Mouse (Mus musculus) right cerebral cortex, postnatal 10 days (tissue): ENCODE measurements around the gene Rnasek.
A peak's percentile ranks its signal among the peaks of the same experiment; 100 is the strongest.

Experiments used
- DNase-seq, 2 experiments: peaks; one replicate each; pipeline ENCODE4 v3.0.0; 2021; ENCODE audit warnings: low spot score in 2 of 2

The Rnasek gene

DNA sequence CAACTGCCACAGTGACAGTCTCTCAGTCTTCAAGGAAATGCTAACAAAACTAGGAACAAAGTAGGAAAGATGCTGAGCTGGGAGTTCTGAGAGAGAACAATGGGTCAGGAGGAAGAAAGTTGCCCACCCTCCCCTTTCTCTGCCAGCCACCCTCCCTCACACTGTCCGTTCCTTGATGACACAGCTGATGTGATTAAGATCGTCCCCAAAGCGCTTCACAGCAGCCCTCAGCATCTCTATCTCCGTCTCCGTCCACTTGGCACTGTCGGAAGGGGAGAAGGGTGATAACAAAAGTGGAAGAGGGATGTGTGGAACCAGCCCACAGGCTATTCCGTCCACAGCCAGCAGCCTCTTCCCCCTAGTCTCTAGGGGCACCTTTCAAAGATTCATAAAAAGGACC, 2.9 kb downstream of the Rnasek start:
- peak in 1 of 2 experiments; percentile 50 for DNase-seq

DNA sequence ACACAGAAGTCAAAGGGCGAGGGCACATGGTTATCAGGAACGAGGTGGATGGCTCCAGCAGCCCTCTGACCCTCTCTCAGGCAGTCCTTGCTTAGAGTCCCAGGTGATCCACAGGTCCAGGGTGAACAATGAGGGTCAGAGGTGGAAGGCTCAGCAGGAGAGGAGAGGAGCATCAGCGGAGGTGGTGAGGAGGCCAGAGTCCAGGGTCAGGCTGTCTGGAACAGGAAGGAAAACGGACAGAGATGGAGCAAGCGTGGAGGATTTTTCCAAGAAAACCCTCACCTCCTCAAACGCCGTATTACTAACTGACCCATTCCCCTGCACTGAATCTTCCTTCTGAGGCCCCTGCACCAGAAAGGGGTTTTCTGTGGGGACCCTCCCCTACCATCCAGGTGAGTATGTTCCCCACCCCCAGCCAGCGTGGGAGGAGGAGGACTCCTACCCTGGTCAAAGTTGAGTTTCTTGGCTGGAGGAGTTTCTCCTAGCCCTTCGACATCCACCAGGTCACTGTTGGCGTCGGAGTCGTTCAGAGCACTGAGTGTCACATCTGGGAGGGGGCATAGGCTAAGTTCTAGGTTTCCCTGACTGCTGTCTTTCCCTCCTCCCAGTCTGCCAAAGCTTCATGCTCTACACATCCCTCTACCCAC, 4.3 kb downstream of the Rnasek start:
- peak in 1 of 2 experiments; percentile 34 for DNase-seq

DNA sequence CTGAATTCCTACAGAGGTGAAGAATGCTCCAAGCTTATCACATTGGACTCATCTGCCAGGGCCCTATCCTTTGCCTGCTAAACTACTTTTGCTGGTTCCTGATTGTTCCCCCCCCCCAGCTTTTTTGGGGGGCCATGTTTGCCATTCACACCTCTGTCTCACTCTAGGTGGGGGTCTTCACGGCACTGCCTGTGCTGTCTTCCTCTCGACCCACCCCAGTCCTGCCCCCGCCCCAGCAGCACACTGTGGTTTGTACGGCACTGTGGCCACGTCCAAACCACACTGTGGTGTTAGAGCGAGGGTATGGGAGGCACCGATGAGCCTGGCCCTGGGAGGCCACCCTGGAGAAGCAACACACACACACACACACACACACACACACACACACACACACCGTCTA, 5.1 kb downstream of the Rnasek start:
- DNase-seq, result peak; percentile 20 to 24

DNA sequence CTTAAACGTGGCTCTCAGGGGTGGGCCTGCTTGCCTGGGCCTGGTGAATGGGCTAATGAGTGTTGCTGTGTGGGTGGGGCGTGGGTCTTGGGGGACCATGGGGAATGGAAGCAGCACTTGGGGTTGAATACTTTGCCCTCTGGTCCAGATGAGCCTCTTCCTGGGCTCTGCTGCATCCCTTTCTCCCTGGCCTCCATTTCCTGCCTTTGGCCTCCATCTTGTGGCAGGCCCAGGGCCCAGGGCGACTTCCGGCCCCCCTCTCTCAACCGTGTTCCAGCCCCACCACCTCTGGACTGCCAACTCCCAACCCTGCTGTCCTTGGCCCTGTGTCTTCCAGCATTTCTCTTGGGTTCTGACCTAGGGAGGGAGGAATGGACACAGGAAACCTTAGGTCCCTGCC, 5.6 kb downstream of the Rnasek start:
- DNase-seq, result peak in 1 of 2 experiments; percentile 28

DNA sequence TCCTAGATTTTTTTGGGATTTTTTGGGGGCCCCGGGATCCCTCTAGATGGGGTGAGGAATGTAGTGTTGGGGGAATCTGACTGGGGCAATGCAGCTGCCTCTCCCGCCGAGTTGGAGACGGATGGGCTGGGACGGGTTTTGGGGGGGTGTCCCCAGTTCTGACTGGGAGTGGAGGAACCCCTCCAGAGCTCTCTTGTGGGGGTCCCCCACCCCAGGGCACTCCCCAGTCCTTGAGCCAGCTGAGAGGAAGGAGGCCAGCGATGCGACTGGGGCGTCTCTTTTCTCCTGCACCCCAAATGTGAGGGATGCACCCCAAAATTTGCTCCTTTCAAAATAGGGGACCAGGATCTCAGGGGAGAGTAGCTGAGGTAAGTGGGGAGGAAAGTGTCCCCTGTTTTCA, 6.6 kb downstream of the Rnasek start:
- DNase-seq, result peak in 1 of 2 experiments; percentile 38

DNA sequence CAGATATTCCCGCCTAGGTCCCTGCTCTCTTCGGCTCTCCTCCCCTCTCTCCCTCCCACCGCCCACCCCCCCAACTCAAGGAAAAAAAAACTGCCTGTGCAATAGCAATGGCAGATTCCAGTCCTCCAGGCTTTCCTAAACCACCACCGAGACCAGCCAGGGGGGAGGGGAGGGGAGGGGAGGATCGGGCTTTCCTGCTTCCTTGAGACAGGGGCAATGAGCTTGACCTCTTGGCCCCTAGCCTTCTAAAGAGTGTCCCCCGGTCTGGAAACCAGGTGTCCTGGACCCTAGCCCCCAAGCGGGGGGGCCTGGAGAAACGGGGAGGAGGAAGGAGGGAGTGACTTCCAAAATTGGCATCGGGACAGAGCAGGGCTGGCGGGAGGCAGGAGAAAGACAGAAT, 7.1 kb downstream of the Rnasek start:
- DNase-seq, result peak; percentile 61 to 65

DNA sequence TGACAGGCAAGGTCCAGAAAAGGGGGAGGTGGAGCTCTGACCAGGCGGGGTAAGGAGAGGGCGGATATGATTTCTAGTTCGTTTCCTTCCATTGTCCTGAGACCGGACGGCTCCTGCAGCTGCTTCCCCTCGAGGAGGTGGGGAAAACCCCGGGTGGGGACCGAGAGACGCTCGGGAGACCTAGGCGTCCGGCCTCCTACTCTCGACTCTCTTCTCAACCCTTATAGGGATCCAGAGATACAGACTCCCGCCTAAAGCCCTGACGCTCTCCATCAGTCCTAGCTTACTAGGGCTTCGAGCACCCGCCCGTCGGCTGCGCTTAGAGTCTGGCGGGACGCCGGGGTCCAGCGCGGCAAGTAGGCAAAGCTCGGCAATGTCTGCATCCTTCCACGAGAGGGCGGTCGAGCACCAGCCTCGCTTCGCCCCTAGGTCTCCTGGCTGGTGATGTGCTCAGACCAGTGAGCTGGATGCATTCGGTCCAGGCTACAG, 9.4 kb downstream of the Rnasek start:
- peak; percentile 76 to 87 for DNase-seq

DNA sequence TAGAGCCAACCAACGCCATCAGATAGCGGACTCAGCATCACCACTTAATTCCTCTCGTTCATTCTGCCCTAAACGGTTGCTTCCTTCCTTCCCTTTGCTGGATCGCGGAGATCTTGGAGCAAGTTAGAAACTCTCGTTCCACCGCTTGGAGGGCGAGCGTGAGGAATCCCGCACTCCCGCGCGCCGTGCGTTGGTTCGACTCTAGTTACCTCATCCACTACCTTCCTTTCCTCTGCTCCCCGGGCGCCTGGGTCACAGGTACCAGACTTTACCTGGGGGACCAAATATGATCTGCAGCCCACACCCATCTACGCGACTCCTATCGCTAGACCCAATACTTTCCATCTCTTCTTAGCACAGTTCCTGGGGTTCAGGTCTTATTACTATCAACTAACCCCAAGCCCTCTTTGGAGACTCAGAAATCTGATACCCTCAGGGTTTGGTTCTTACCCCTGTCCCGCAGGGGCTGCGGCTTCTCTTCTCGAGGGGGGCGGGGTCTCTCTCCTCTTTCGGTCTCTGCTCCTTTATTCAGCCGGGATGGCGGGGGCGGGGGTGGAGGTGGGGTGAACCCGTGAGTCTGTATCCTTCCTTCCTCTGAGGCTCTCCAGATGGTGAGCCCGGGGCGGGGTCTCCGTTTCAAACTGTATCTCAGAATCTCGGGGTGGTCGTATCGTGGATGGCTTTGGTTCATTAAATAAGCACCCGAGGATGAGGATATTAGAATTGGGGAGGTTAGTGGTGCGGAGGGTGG, 10.2 kb downstream of the Rnasek start, which contains the start of gene Bcl6b:
Gene Bcl6b, minus strand, starts transcription at position 539 of the 751 bp plus-strand sequence.
- DNase-seq, result peak in 1 of 2 experiments; percentile 41

DNA sequence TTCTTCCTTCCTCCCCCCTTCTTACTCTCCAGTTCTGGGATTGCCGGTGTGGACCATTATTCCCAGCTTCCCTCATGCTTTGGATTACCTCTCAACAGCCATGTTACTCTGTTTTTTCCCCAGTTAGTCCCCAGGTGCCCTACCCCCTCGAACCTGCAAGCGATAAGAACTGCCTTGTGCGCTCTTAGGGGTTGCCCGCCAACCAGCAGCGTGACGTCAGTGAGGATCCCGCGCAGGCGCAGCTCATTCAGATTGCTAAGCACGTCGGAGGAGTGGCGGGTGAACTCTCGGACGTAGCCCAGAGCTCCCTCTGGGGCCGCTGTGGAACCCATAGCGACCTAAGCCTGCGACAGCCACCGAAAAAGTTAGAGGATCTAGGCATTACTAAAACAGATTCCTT, 10.8 kb downstream of the Rnasek start:
- peak; percentile 88 to 91 for DNase-seq

GRCm38 (mm10) chr11:70227661-70228245, 11.9 kb downstream of the Rnasek start:
- DNase-seq, result no peak

GRCm38 (mm10) chr11:70227126-70227525, 12.5 kb downstream of the Rnasek start:
- DNase-seq, result peak; percentile 77 to 82

DNA sequence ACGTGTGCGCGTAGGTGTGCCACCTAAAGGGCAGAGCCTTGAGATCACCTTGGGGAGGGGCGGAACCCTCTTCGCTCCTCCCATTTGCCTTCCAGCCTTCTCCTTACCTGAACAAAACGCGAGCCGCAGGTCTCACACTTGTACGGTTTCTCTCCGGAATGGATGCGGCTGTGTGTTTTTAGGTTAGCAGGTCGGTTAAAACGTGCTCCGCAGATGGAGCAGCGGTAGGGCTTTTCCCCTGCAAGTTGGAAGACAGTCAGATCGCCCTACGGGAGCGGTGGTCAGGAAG, 13.1 kb downstream of the Rnasek start:
- peak; percentile 32 to 50 for DNase-seq

DNA sequence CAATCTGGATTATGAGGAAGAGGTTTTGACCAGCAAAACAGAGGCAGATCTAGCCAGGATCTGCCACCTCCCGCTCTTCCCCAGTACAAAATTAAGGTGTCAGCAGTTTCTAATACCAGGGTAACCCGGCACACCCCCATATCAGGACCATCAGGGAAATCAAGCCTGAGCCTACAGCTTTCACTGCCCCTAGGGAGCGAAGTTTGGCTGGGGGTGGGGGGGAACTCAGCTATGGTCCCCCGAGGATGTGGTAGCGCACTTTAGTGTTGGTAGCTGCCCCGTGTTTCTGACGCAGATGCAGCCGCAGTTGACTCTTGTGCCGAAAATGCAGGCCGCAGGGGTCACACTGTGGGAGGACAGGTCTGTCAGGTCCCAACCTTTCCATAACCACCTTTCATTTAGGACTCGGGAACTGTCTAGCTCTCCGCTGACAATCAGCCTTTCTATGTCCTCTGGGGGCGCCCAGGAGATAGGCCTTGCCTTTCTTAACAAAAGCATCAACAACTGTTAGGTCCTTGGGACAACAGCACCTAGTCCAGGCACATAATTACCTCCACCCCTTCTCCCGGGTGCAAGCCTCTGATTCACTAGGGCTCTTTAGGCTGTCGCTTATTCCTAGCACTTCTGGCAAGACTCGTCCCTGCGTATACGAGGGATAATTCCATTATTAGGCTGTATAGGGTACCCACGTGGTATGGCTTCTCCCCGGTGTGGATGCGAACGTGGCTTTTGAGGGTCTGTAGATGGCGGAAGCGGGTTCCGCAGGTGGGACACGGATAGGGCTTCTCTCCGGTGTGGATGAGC, 13.6 kb downstream of the Rnasek start:
- peak in 1 of 2 experiments; percentile 31 for DNase-seq

DNA sequence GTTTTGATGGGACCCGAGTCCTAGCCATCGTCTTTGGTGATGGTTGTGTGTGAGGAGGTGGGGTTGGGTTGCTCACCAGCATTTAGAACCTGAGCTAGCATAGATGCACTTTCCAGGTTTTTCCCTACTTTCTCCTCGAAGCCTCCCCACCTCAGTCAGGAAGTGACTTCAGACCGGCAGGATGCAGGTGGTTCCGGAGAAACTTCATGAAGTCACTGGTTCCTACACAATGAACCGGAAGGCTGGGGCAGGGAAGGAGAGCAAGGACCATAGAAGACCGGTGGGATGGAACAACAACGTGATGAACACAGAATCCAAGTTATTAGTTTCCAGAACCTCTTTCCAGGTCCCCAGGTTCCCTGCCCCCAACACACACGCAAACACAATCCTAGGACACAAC, 15.9 kb downstream of the Rnasek start:
- no peak for DNase-seq

DNA sequence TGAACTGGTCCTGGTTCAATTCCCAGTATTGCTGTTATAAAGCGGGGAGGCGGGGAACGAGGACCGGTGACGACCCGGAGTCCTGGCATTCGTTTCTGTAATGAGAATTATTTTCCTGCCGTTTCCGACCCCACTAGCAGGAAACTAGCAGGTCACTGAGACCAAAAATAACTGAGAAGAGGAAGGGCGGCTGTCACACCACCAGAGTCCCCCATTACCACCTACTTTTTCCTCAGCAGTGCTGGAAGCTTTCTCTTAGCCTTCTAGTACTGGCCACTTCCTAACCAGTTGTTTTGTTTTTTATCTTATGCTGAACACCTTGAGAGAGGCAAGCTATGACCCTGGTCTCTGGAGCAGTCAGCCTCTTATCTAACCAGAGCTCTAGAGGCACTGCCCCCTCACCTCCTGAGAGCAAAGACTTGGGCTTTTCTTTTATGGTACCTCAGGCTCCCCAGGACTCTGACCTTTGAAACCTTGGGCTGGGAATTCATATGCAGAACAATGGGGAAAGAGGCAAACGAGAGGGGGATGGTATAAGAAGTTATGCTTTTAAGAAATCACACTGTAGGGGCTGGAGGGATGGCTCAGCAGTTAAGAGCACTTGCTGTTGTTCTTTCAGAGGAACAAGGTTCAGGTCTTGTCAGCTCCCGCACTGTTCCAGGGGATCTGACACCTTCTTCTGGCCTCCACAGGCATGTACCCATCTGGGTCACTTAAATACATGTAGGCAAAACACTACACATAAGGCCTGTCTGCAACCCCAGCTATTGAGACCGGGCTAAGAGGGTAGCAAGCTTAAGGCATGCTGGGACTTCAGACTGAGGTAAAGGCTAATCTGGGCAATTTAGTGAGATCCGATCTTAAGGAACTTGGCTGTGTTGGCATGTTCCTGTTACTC, 17.8 kb downstream of the Rnasek start:
- no peak for DNase-seq

- peak; percentile 98 to 99 for DNase-seq
Observed at GRCm38 (mm10) chr11:70220731-70221602, 18.7 kb downstream of the Rnasek start, which contains the start of gene Slc16a13. Gene Slc16a13 (minus strand): TSS chr11:70221064.

- peak in 1 of 2 experiments; percentile 64 for DNase-seq
Observed at GRCm38 (mm10) chr11:70220323-70220722, 19.3 kb downstream of the Rnasek start.

- DNase-seq, result no peak
Observed at GRCm38 (mm10) chr11:70219873-70220272, 19.8 kb downstream of the Rnasek start.

- DNase-seq, result no peak
Observed at GRCm38 (mm10) chr11:70218741-70219470, 20.7 kb downstream of the Rnasek start.
